Mouse (Mus musculus) embryonic facial prominence, embryonic 14.5 days (tissue): ENCODE measurements around the gene Mast2. TPM values are rescaled to one million over a fixed set of nuclear protein-coding genes. Genes with fewer than 3 reads are reported as not detected.

Experiments
- polyA plus RNA-seq: library from polyadenylated mRNA; unstranded; fragments of >200 nt; fragmentation: Nextera tagmentation; extraction: Ambion mirVana; gene quantifications from 2 replicates; pipeline ENCODE4 v1.2.1, GENCODE M21; 2014

Mast2 gene
- polyA plus RNA-seq, 1 experiment from 2014 or later, result 27.0 TPM

Other genes with a start within 250 kb of the Mast2 start
- 15.5 and 17.0 TPM in 2 replicates for gene Pik3r3, start 242.6 kb downstream of the Mast2 start, polyA plus RNA-seq
- 3.7 and 4.2 TPM in 2 replicates for gene Ipp, start 43.4 kb upstream of the Mast2 start, polyA plus RNA-seq
- gene Tmem69, start 91.8 kb upstream of the Mast2 start, polyA plus RNA-seq, result 23.0 and 23.5 TPM in 2 replicates
- gene Gpbp1l1, start 93.5 kb upstream of the Mast2 start, polyA plus RNA-seq, result 37.4 and 38.6 TPM in 2 replicates
- 4.2 and 8.0 TPM in 2 replicates for gene Ccdc17, start 132.5 kb upstream of the Mast2 start, polyA plus RNA-seq
- 99.2 and 113 TPM in 2 replicates for gene Nasp, start 163.8 kb upstream of the Mast2 start, polyA plus RNA-seq
- 762 and 846 TPM in 2 replicates for gene Akr1a1, start 187.5 kb upstream of the Mast2 start, polyA plus RNA-seq
- gene Prdx1, start 221.4 kb upstream of the Mast2 start, polyA plus RNA-seq, result 1,105 and 1,130 TPM in 2 replicates
- gene Mmachc, start 244.2 kb upstream of the Mast2 start, polyA plus RNA-seq, result 8.2 and 10.5 TPM in 2 replicates
- 24.2 and 24.8 TPM in 2 replicates for gene Ccdc163, start 244.3 kb upstream of the Mast2 start, polyA plus RNA-seq